Mouse (Mus musculus) bone marrow macrophage, adult 2 months (primary cell): ENCODE measurements around the gene Crtc1. TPM values are rescaled to one million over a fixed set of nuclear protein-coding genes. Genes with fewer than 3 reads are reported as not detected.

Experiments
- H3K27ac ChIP-seq: 2 replicates; pipeline ENCODE4 v1.5.1; 2012; ENCODE audit warnings: low read depth, low read length; ENCODE audit not compliant: insufficient read depth
- H3K4me1 ChIP-seq: 2 replicates; pipeline ENCODE4 v1.6.1; 2012; ENCODE audit warnings: low read length; ENCODE audit not compliant: control insufficient read depth, insufficient read depth
- H3K4me3 ChIP-seq: 2 replicates; pipeline ENCODE4 v1.5.1; 2012; ENCODE audit warnings: mild to moderate bottlenecking, low read length, moderate library complexity; ENCODE audit not compliant: insufficient read depth
- CTCF ChIP-seq: IDR thresholded peaks from 2 replicates; pipeline ENCODE4 v1.5.1; 2012; ENCODE audit warnings: low read depth, mild to moderate bottlenecking, low read length, moderate library complexity
- POLR2A ChIP-seq: IDR thresholded peaks from 2 replicates; pipeline ENCODE4 v1.6.1; 2012; ENCODE audit warnings: mild to moderate bottlenecking, low read depth, low read length, borderline replicate concordance
- polyA plus RNA-seq: library from polyadenylated mRNA; stranded (reverse); fragments of >200 nt; gene quantifications from 2 replicates; pipeline ENCODE4 v1.2.4, GENCODE M21; 2012; ENCODE audit not compliant: missing spikeins, insufficient read depth, insufficient read length

Crtc1 gene
- polyA plus RNA-seq, 1 experiment, result 8.4 TPM

- no peak for TF ChIP-seq CTCF
- no peak for TF ChIP-seq POLR2A
- H3K27ac ChIP-seq, result no peak overlapping the region
- H3K4me1 ChIP-seq, result peaks cover 35% of the 10 kb centered on the region
- no peak overlapping the region for H3K4me3 ChIP-seq
Observed at GRCm38 (mm10) chr8:70347443-70347842, 91.9 kb downstream of the Crtc1 start.

DNA sequence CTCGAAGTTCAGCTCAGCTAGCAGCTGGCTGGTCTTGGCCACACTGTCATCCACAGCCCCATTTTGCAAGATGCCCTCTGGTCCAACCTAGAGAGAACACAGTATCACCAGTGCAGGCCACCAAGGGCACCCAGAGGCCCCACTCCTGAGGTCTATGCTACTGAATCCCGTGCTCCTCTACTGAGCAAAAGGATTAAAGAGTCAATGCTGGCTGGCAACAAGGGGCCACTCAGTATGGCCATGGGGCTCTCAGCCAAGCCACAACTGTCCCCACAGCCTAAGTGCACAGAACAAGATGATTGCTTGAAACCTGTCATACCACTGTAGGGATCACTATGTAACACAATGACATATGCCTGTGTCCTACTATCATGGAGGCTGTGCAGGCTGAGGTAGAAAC is 95.1 kb downstream of the Crtc1 start:
- Histone ChIP-seq H3K4me3 (no peak overlapping the region), H3K4me1 (peaks cover 28% of the 10 kb centered on the region), H3K27ac (no peak overlapping the region)
- TF ChIP-seq CTCF (no peak), POLR2A (no peak)

- peaks cover 28% of the 10 kb centered on the region for H3K4me1 ChIP-seq
- TF ChIP-seq CTCF (peak; percentile 46), POLR2A (no peak)
- no peak overlapping the region for H3K27ac ChIP-seq
- H3K4me3 ChIP-seq, result no peak overlapping the region
Observed at GRCm38 (mm10) chr8:70343696-70344095, 95.7 kb downstream of the Crtc1 start.

DNA sequence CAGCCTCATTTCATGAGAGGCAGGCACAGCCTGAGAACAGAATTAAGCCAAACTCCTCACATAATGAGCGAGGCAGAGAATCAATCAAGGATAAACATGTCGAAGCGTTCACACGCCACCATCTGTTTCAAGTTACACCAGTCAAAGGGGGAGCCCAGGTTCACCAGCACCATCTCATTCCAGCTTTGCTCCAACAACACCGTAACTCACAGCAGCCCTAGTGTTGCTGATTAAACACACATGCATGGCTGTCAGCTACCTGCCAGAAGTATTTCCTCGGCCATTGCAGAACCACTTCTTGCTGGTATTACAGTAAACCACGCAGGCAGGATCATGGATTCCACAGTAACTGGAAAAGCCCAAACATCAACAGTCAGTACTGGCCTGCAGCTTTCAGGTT is 96.3 kb downstream of the Crtc1 start:
- TF ChIP-seq CTCF (no peak), POLR2A (no peak)
- H3K4me1 ChIP-seq, result peaks cover 23% of the 10 kb centered on the region
- H3K4me3 ChIP-seq, result no peak overlapping the region
- no peak overlapping the region for H3K27ac ChIP-seq

GRCm38 (mm10) chr8:70342007-70342406 is 97.4 kb downstream of the Crtc1 start:
- Histone ChIP-seq H3K4me3 (no peak overlapping the region), H3K4me1 (peaks cover 16% of the 10 kb centered on the region), H3K27ac (peak overlapping the region; percentile 37)
- TF ChIP-seq CTCF, result no peak
- TF ChIP-seq POLR2A, result no peak

DNA sequence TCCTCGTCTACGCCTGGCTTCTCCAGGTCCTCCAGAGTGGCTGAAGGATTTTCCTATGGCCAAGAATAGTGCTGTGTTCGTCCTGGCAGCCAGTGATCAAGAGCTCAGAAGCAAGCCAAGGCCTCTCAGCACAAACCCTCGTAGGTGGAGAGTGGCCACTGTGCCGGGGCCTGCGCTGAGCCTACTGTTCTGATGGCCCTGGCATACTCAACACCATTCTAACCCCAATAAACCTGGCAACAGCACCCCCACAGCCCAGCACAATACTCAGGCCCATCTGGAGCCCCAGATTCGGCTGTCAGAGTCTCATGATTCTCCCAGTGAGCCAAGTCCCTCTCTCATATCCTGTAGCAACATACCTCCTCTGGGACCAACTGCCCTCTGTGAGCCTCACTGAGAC is 98.7 kb downstream of the Crtc1 start:
- H3K4me3 ChIP-seq, result no peak overlapping the region
- peaks cover 16% of the 10 kb centered on the region for H3K4me1 ChIP-seq
- no peak overlapping the region for H3K27ac ChIP-seq
- TF ChIP-seq CTCF, result no peak
- TF ChIP-seq POLR2A, result no peak

DNA sequence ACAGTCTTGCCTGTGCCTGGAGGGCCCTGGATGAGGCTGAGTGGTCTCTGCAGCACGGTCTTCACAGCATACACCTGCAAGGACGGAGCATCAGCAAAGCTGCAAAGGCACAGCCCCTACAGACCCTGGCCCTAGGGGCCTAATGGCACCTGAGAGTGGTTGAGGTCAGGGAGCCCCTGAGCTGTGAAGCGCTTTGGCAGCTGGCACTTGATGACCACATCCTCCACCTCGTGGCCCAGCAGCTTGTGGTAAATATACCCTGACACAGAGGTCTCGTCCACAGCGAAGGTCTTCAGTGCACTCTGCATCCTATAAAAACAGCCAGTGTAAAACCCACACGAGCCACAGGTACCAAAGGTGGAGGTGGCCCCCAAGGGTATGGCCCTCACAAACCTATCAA is 100.4 kb downstream of the Crtc1 start:
- no peak overlapping the region for H3K4me3 ChIP-seq
- TF ChIP-seq POLR2A, result no peak
- no peak for TF ChIP-seq CTCF
- no peak overlapping the region for H3K27ac ChIP-seq
- H3K4me1 ChIP-seq, result peaks cover 16% of the 10 kb centered on the region

DNA sequence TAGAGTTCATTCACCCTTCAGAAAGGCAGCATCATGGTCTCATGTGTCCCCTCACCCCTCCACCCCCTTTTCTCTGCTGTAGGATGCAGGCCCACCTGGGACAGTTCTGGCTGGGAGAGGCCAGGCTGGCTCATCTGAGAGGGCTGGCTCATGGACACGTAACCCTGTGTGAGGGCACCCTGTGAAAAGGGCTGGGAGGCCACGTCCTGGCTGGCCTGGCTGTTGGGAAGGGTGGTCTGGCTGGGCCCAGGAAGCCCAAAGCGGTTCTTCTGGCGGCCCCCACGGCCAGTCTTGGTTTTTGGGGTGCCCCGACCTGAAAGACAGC is 106.5 kb downstream of the Crtc1 start:
- TF ChIP-seq POLR2A (no peak), CTCF (no peak)
- H3K27ac ChIP-seq, result no peak overlapping the region
- no peaks in the 10 kb centered on the region for H3K4me1 ChIP-seq
- no peak overlapping the region for H3K4me3 ChIP-seq

Other genes starting within 250 kb of the Crtc1 start
- gene Slc25a42, start 227.3 kb downstream of the Crtc1 start, polyA plus RNA-seq, result 2.9 and 3.8 TPM in 2 replicates
- gene Sugp2, start 205.4 kb downstream of the Crtc1 start, polyA plus RNA-seq, result 24.3 and 26.5 TPM in 2 replicates
- gene Armc6, start 205.1 kb downstream of the Crtc1 start, polyA plus RNA-seq, result 5.0 and 6.6 TPM in 2 replicates
- gene Homer3, start 156.8 kb downstream of the Crtc1 start, polyA plus RNA-seq, result 27.4 and 29.3 TPM in 2 replicates
- gene Ddx49, start 137.1 kb downstream of the Crtc1 start, polyA plus RNA-seq, result 23.9 and 24.3 TPM in 2 replicates
- 119 and 139 TPM in 2 replicates for gene Cope, start 137.1 kb downstream of the Crtc1 start, polyA plus RNA-seq
- not detected in 2 replicates for gene Cers1, start 123.8 kb downstream of the Crtc1 start, polyA plus RNA-seq
- not detected in 2 replicates for gene Gdf1, start 109.8 kb downstream of the Crtc1 start, polyA plus RNA-seq
- gene Upf1, start 86.3 kb downstream of the Crtc1 start, polyA plus RNA-seq, result 30.6 and 31.6 TPM in 2 replicates
- 1.1 and 1.2 TPM in 2 replicates for gene Comp, start 66.0 kb downstream of the Crtc1 start, polyA plus RNA-seq
- 10.8 and 10.9 TPM in 2 replicates for gene Klhl26, start 37.4 kb upstream of the Crtc1 start, polyA plus RNA-seq
- gene Tmem59l, start 47.8 kb upstream of the Crtc1 start, polyA plus RNA-seq, result not detected in 2 replicates
- 0.97 and 1.0 TPM in 2 replicates for gene Crlf1, start 53.6 kb upstream of the Crtc1 start, polyA plus RNA-seq
- gene Rex1bd, start 67.2 kb upstream of the Crtc1 start, polyA plus RNA-seq, result 80.7 and 86.0 TPM in 2 replicates
- gene Uba52, start 71.2 kb upstream of the Crtc1 start, polyA plus RNA-seq, result 825 and 873 TPM in 2 replicates
- 163 and 178 TPM in 2 replicates for gene Fkbp8, start 88.1 kb upstream of the Crtc1 start, polyA plus RNA-seq
- 82.2 and 82.3 TPM in 2 replicates for gene Kxd1, start 88.4 kb upstream of the Crtc1 start, polyA plus RNA-seq
- gene Ell, start 99.9 kb upstream of the Crtc1 start, polyA plus RNA-seq, result 17.1 TPM in 2 replicates
- gene Isyna1, start 154.8 kb upstream of the Crtc1 start, polyA plus RNA-seq, result 36.0 and 41.4 TPM in 2 replicates
- 106 and 123 TPM in 2 replicates for gene Ssbp4, start 169.3 kb upstream of the Crtc1 start, polyA plus RNA-seq
- gene Lrrc25, start 176.6 kb upstream of the Crtc1 start, polyA plus RNA-seq, result 185 and 197 TPM in 2 replicates
- gene Gdf15, start 192.9 kb upstream of the Crtc1 start, polyA plus RNA-seq, result 3.3 and 4.9 TPM in 2 replicates
- 33.0 and 35.2 TPM in 2 replicates for gene Pgpep1, start 220.8 kb upstream of the Crtc1 start, polyA plus RNA-seq
- 62.3 and 65.9 TPM in 2 replicates for gene Lsm4, start 233.7 kb upstream of the Crtc1 start, polyA plus RNA-seq